Mouse (Mus musculus) brain, embryonic 14.5 days (tissue): Measurements from ENCODE around the gene Fkbp15.

Experiments
- CTCF ChIP-seq: fragments of 200-500 bp; IDR thresholded peaks from 2 replicates; pipeline ENCODE4 v1.5.1; 2012; ENCODE audit warnings: inconsistent platforms, mild to moderate bottlenecking, moderate library complexity, borderline replicate concordance; ENCODE audit not compliant: insufficient read depth, insufficient read length; ENCODE audit errors: extremely low read depth
- POLR2A ChIP-seq: fragments of 200-500 bp; IDR thresholded peaks from 2 replicates; pipeline ENCODE4 v1.6.1; 2012; ENCODE audit warnings: mild to moderate bottlenecking, inconsistent platforms, borderline replicate concordance; ENCODE audit not compliant: poor library complexity, insufficient read depth, insufficient read length, severe bottlenecking; ENCODE audit errors: extremely low read depth

DNA sequence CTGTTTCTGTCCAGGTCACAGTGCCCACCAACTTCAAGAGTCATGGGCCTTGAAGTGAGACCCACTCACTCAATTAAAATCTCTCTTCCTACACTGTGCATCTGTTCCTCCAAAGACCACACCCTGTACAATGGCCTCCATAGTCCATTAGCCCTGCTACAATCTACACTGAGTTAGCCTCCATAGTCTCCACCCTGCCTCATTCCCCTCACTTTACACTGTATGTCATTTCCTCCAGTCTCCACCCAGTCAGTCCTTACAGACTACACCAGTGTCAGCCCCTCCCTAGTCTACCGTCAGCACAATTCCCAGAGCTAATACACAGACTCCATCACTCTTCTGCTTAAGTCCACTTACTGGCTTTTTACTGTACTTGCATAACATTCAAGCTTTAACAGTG is 57.1 kb downstream of the Fkbp15 start:
- no peak for TF ChIP-seq POLR2A
- TF ChIP-seq CTCF: no peak
